Mouse (Mus musculus) adipocyte (in vitro differentiated cells): ENCODE data around the gene Dact1.
A peak's percentile ranks its signal among the peaks of the same experiment; 100 is the strongest.

Source experiments
- DNase-seq: peaks from one replicate; pipeline ENCODE4 v3.0.0-alpha.2; 2016; ENCODE audit warnings: low spot score

The Dact1 gene

DNA sequence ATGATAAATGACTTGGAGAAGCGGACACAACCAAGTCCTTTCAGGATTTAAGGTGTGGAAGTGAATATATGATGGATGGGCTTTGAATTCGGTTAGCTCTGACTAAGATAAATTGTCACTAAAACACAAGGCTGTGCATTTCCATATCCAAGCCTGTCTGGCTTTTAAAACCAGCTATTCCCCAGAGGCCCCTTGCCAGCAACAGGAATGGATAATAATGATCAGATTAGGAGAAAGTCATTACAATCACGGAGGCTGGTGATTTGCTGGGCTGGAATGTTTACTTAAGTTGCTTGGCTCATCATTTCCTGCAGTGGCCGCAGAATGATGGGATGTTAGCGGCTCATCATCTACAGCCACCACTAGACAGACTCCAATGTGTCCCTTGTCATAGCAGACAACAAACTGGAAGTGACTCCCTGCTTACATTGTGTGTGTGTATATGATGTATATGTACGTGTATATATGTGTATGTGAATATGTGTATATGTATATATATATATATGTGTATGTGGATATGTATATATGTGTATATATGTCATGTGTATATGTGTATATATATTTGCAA lies 28.3 kb downstream of the Dact1 start:
- no peak for DNase-seq

DNA sequence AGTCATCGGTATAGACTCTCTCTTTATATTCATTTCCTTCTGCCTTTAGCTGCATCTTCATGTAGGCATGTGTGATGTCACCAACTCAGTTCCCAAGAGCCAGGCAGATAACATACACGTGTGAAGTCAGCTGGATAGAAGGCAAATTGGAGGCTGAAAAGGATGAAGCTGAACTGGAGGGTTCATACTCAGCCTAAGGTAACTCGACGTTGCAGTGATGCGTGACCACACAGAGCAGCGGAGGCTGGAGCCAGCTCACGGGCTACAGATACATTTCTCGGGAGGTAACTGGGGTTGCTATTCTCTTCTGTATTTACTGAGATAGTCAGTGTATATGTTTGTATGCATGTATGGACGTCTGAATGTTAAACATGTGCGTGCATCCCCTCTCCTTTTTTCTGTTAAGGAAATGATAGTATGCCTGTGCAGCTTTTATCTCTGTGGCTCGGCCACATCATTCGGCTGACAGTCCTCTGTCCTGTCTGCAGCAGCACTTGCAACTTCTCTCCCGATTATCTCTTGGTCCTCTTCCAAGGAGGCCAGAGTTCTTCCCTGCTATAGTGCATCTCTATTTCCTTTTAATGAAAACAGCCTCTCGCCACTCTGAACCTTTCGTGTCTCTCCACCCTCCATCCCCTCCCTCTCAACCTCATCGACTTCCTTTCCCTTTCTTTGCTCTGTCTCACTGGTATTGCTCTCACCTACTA lies 29.6 kb downstream of the Dact1 start:
- DNase-seq, result no peak

DNA sequence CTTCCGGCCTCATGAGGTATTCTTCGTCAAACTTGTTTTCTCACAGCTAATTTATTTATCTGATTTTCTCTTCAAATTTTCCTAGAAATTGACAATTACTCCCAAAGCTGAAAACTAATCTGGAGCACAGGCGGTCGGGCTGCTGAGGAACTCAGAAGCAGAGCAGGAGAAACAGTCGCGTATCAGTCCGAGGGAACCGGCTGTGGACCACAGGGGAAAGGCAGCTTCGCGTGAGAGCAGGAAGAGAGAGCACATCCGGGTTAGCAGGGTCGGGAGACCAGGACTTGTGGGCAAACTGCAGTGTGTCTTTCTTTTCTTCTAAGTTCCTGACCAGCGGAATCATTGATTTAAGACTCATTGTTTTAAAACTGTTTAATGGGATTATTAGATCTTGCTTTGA lies 32.7 kb downstream of the Dact1 start:
- no peak for DNase-seq

DNA sequence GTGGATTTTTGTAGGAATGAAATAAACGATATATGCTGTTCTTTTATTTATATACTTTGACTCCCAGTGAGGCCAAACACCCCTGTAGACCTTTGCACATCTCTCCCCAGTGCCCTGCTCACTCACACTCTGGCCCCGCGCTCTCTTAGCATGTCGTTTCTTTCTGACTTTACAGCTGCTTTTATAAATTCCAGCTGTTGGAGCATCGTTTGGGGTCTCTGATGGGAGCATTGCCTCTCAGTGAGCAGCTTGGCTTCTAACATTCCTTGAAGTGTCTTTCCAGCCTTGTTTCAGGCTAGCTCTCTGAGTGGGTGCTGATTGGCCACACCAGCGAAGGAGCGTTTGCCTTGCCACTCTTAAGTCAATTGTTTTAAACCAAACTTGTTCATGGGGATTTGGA lies 35.8 kb downstream of the Dact1 start:
- no peak for DNase-seq

DNA sequence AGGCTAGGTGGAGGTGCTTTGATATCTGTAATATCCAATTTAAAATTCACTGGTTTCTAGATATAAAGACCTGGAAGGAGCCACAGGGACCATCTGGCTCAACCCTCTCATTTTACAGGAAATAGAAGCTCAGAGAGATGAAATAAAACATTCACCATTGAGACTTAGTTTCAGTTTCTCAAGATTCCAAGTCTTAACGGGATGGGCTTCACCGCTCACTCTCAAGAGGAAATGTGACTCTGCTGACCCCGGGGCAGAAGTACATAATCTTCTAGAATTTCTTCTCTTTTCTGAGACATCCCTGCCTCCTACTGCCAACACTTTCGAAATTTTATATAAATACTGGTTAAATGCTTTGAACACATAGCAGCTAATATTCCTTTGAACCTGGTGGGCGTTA lies 36.4 kb downstream of the Dact1 start:
- DNase-seq, result no peak

DNA sequence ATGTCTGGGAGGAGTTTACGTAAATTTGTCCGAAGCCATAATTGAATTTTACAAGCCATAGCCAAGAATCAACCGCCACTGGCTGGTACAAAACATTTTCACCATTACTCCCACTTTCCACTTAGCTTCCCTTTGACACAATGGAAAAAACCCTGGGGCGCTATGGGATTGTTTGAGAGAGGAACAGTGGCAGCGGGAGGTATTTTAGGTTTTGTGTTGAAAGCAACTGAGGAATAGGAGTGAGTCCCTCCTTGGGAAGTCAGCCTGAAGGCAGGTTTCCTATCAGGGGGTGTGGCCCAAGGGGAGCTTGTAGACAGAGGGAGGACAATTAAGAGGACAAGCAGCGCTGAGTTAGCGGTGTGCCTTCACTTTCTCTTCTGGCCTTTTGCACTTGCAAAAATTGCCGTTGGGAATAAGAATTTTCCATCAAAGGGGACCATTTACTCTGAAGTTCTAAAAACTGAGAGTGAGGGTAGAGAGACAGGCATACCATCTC lies 38.8 kb downstream of the Dact1 start:
- no peak for DNase-seq

DNA sequence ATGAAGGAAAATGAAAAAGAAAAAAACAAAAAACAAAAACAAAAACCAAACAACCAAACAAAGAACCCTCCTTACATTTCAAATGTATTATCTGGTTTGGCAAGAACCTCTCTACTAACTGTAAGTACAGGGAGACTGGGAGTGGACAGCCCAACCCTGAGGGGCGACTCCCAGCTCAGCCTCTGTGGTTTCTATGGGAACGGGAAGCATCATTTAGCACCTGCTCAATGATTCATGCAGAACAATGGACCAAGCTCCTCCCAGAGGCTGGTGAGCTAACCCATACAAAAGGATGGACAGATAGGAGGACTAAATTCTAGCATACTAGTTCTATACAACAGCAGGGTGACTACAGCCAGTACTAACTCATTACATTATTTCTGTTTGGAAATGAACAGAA lies 40.4 kb downstream of the Dact1 start:
- no peak for DNase-seq

DNA sequence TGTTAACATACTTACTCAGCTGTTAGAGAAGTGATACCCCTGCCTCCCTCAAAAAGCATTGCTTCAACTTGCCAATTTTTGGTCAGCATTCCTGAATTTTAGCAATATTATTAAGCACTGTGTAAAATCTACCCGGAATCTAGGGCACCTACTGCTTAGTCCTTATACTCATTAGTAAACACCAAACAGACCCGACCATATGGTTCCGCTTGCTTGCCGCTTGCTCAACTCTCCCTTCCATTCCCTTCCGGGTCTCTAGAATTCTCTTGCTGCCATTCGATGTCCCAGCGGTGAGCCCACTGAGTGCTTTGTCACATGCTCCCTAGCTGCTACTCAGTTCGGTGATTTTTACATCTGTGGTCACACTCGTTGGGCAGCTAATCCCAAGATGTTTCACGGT lies 45.0 kb downstream of the Dact1 start:
- DNase-seq, result no peak

DNA sequence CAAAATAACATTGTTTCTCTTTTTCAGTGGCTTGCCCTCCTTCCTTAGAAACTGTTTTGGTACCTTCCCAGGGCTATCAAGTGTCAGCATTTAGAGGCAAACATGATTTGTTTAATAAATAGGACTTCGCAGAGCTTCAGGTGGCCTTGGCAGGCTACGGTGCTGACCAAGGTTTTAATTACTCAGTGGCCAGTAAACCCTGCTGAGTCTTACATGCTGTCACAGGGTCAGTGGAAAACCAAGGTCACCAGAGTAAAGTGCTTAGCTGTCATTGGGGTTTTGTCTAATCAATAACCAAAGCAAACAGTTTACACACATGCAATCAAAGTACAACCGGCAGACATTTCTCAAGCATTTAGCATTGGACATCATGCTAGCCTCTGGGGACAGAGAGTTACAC lies 45.4 kb downstream of the Dact1 start:
- no peak for DNase-seq

DNA sequence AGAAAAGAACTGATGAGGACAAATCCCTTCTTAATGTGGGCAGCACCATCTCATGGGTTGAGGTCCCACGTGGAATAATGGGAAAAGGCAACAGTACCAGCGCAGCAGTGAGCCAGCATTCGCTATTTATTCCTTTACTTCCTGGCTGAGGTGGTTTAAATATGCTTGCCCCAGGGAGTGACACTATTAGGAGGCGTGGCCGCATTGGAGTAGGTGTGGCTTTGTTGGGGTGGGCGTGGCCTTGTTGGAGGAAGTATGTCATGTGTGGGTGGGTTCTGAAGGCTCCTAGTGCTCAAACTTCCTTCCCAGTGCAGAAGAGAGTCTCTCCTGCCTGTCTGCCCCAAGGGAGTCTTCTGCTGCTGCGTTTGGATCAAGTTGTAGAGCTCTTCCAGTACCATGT lies 51.9 kb downstream of the Dact1 start:
- no peak for DNase-seq

DNA sequence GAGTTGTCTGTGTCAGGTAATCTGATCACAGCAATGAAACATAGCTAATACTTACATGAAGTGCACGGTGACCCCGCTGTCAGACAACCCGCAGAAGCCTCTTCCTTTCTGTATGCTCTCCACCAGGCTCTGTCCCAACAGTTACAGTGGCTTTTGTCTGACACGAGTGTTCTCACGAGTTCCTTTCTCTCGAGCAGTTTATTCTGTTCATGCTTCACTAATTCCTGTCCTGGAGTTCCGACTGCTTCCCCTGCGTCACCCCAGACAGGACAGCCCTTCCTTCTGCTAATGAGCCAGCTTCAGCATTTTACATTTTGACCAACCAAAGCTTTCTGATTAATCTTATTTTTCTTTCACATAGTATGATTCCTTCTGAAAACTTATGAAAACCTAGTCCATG lies 52.7 kb downstream of the Dact1 start:
- no peak for DNase-seq

DNA sequence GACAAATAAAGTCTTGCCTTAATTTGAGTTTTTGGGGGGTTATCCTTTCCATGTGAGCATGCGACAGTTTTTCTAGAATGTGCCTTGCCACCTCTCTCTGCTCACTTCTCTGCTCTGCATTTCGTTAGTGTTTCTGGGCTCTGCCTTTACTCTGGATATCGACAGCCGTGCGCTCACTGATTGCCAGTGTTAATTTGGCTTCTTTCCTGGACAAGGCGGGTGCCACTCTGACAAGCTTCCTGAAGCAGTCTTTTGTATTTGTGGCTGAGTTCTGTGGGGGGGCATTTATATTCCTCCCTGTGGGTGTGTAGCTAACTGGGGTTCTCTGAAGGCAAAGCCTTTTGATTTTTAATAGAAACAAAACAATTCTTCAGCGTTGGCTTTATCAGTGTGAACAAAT lies 54.4 kb downstream of the Dact1 start:
- no peak for DNase-seq

DNA sequence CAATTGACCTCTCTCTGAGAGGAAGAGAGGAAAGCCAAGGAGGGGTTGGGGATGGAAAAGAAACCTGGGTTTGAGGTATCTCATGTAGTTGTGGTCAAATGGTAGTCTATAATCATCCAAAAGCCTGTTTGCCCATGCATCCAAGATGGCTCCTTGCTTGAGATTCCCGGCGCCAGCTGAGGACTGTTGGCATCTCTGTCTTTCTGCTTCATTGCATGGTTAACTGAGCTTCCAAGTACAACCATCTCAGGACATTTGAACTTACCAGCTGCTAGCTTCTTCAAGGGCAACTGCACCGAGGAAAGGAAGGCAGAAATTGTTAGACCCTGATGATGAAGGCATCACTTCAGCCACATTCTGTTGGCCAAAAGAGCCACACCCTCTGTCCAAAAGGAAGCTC lies 54.8 kb downstream of the Dact1 start:
- DNase-seq, result no peak

DNA sequence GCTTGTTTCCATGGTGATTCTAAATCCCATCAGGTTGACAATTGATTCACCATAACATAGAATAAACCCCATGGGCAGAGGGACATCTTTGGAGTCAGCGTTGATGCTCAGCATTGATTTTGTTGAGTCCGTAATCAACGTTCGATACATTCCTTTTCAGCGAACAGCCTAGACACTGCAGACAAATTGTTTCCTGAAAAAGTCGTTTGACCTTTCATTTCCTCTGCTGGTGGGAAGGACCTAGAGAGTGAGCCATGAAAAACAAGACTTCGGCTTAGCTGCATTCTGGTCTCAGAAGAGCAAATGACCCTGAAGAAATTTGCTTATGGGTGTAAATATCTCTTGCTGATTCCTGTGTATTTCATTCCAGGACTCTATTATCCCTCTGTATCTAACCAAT lies 55.5 kb downstream of the Dact1 start:
- no peak for DNase-seq

DNA sequence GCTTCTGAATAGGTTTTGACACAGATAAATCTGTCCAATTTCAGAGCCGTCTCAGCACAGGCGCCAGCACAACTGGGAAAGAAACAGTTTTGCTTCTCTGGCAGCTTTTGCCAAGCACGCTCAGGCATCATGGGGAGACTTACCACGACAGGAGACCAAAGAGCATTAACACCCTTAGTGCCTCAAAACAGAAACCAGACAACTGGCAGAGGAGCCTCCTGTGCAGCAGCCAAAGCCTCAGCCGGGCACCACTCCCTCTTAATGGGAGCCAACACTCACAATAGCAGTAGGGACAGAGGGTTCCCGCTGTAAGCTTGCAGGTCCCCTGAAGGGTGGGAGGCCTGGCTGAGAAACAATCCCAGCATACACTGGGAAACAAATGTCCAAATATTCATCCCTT lies 56.5 kb downstream of the Dact1 start:
- DNase-seq, result peak; percentile 11

DNA sequence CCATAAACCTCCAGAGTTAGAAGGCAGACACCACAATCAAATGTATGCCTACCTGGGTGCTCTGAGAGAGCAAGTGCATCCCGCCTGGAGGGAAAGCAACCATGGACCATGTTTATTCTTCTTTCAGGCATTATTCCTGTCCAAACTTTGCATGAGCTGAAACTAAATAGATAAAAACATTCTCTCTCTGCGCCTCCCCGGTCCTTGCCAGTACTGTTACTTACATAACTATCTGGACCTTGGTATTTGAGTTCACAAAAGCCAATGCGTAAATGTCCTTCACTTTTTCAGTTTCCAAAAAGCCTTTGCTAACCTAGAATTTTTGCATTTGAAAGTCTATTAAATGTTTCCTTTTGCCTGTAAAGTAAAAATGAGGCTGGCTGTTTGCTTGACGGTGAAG lies 58.9 kb downstream of the Dact1 start:
- DNase-seq, result no peak
